Mouse (Mus musculus): ENCODE measurements around the gene Hoxb4. TPM values are rescaled to one million over a fixed set of nuclear protein-coding genes. Genes with fewer than 3 reads are reported as not detected.

Hoxb4 gene
- polyA plus RNA-seq, 1 experiment: 1.5 TPM

DNA sequence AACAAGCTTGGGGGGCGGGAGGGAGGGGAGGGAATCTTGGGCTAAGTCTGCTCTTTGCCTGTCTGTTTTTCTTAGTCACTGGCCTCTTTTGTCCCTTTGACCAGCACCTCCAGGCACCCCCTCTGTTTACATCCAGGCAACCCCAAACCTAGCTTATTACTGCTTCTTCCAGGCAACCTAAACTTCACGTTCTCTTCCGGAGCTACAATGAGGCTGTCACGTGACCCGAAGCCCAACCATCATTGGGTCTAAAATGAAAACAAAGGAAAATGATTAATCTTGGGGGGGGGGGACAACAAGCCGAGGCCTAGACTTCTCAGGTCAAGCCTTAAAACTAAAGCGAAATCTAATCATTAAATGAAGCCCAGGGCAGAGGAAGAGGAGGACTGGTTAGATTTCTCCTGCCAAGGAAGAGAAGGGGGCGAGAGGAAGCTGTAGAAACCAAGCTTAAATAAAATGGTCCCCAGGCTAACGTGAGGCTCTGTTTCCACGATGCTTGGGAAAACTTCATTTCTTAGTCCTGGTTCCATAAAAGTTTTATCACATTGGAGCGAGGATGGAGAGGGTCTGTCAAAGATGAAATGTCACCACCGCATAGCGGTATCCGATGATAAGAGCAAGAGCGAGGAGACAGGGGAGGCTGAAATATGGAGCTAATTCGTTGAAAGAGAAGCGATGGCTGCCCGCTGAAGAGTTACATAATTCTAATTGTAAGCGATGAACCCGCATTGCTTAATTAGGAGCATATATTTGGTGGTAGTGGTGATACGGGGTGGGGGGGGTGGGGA lies 30.3 kb downstream of the Hoxb4 start:
- no peak overlapping the region for H3K4me3 ChIP-seq (ENCODE audit: control insufficient read depth, insufficient read depth, low read length)
- no peak overlapping the region for H3K27ac ChIP-seq (ENCODE audit: control insufficient read depth, insufficient read depth, low read length)
- 75% methylated on average over 21 of the region's 21 CpGs for WGBS
- peaks cover 20% of the 10 kb centered on the region for H3K27me3 ChIP-seq (ENCODE audit: control insufficient read depth, insufficient read depth, low read length)
- DNase-seq: no peak
- TF ChIP-seq CTCF (IDR thresholded peaks at IDR 0.05; ENCODE audit: borderline replicate concordance, control insufficient read depth, extremely low read depth, insufficient read depth, low read length, poor library complexity): no peak
- no peak for TF ChIP-seq POLR2A (IDR thresholded peaks at IDR 0.05; ENCODE audit: control insufficient read depth, extremely low read depth, insufficient read depth, low read length, poor library complexity)
- H3K4me1 ChIP-seq (replicated peaks; ENCODE audit: control insufficient read depth, insufficient read depth, low read length): no peaks in the 10 kb centered on the region
- H3K36me3 ChIP-seq (ENCODE audit: control insufficient read depth, insufficient read depth, low read length): no peaks in the 10 kb centered on the region

GRCm38 (mm10) chr11:96348988-96349387 lies 30.9 kb downstream of the Hoxb4 start:
- peaks cover 20% of the 10 kb centered on the region for H3K27me3 ChIP-seq (ENCODE audit: control insufficient read depth, insufficient read depth, low read length)
- no peak for DNase-seq
- 94% methylated on average over 3 of the region's 3 CpGs for WGBS
- H3K27ac ChIP-seq (ENCODE audit: control insufficient read depth, insufficient read depth, low read length): no peak overlapping the region
- H3K36me3 ChIP-seq (ENCODE audit: control insufficient read depth, insufficient read depth, low read length): no peaks in the 10 kb centered on the region
- TF ChIP-seq POLR2A (IDR thresholded peaks at IDR 0.05; ENCODE audit: control insufficient read depth, extremely low read depth, insufficient read depth, low read length, poor library complexity) (no peak), CTCF (IDR thresholded peaks at IDR 0.05; ENCODE audit: borderline replicate concordance, control insufficient read depth, extremely low read depth, insufficient read depth, low read length, poor library complexity) (no peak)
- H3K4me3 ChIP-seq (ENCODE audit: control insufficient read depth, insufficient read depth, low read length): no peak overlapping the region
- no peaks in the 10 kb centered on the region for H3K4me1 ChIP-seq (replicated peaks; ENCODE audit: control insufficient read depth, insufficient read depth, low read length)

DNA sequence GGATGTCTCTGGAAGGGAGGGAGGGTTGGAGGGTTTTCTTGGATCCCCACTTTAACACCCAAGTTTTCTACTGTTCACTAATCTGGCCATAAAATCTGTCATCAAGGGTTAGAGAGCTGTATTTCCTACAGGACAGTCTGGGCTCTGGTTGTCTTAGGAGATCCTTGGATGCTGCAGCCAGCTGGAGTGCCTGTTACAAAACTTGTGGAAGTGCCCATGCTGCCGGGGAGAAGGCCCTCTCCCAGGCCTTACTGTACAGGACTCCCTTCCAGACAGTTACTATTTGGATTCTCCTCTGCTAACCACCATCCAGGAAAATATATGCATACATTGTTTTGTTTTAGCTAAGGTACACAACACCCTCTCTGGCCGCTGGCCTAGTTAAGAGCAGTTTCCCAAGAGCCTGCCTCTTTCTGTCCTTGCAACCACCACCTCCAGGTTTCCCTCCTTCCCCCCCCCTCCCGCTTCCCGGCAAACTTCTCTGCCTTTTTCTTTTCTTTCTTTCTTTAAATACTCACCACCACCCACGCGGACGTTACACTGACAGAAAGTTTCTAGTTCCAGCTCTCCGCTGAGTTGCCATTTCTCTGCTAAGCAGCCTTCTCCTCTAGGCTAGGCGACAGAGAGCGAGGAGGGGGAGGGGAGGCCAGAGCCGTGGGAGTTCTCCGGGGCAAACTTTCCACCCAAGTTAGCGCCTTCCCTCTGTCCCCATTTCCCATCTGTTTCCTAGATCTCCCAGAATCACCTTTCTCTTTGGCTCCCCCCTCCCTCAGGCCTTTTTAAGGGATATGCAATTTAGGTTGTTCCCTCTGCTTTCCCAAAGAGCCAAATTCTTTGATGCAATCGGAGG lies 31.6 kb downstream of the Hoxb4 start:
- Histone ChIP-seq H3K27ac (ENCODE audit: control insufficient read depth, insufficient read depth, low read length) (no peak overlapping the region), H3K36me3 (ENCODE audit: control insufficient read depth, insufficient read depth, low read length) (no peaks in the 10 kb centered on the region), H3K4me3 (ENCODE audit: control insufficient read depth, insufficient read depth, low read length) (no peak overlapping the region), H3K4me1 (replicated peaks; ENCODE audit: control insufficient read depth, insufficient read depth, low read length) (no peaks in the 10 kb centered on the region), H3K27me3 (ENCODE audit: control insufficient read depth, insufficient read depth, low read length) (peaks cover 25% of the 10 kb centered on the region)
- TF ChIP-seq CTCF (IDR thresholded peaks at IDR 0.05; ENCODE audit: borderline replicate concordance, control insufficient read depth, extremely low read depth, insufficient read depth, low read length, poor library complexity): no peak
- no peak for TF ChIP-seq POLR2A (IDR thresholded peaks at IDR 0.05; ENCODE audit: control insufficient read depth, extremely low read depth, insufficient read depth, low read length, poor library complexity)
- no peak for DNase-seq
- 82% methylated on average over 14 of the region's 14 CpGs for WGBS

- Histone ChIP-seq H3K36me3 (ENCODE audit: control insufficient read depth, insufficient read depth, low read length) (no peaks in the 10 kb centered on the region), H3K4me3 (ENCODE audit: control insufficient read depth, insufficient read depth, low read length) (no peak within 1 kb of the TSS), H3K27ac (ENCODE audit: control insufficient read depth, insufficient read depth, low read length) (no peak within 1 kb of the TSS), H3K27me3 (ENCODE audit: control insufficient read depth, insufficient read depth, low read length) (peaks cover 28% of the 10 kb centered on the region), H3K4me1 (replicated peaks; ENCODE audit: control insufficient read depth, insufficient read depth, low read length) (no peaks in the 10 kb centered on the region)
- TF ChIP-seq CTCF (IDR thresholded peaks at IDR 0.05; ENCODE audit: borderline replicate concordance, control insufficient read depth, extremely low read depth, insufficient read depth, low read length, poor library complexity) (no peak), POLR2A (IDR thresholded peaks at IDR 0.05; ENCODE audit: control insufficient read depth, extremely low read depth, insufficient read depth, low read length, poor library complexity) (no peak)
- DNase-seq: no peak
- WGBS: 81% methylated on average over 2 of the region's 2 CpGs
Observed at GRCm38 (mm10) chr11:96350341-96350624, 32.2 kb downstream of the Hoxb4 start, which contains the start of gene Hoxb2. Hoxb2 (plus strand) TSS chr11:96350525.

DNA sequence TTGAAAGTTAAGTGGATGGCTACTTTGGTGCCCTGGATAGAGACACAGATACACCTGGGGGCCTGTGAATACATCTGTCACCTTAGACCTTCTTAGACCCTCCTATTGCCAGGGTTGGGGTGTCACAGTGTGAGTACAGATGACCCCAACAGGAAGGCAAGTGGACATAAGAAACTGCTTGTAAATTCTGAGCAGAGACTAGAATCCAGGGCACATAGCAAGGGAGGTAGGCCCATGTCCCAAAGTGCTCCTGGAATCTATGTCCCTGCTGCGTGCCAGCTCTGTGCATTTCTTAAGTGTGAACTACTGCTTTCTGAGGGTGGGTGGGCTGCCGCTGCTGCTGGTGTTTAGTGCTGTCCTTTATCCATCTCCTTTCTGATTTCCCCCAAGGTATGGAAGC lies 32.7 kb downstream of the Hoxb4 start:
- Histone ChIP-seq H3K27me3 (ENCODE audit: control insufficient read depth, insufficient read depth, low read length) (peaks cover 28% of the 10 kb centered on the region), H3K4me1 (replicated peaks; ENCODE audit: control insufficient read depth, insufficient read depth, low read length) (no peaks in the 10 kb centered on the region), H3K27ac (ENCODE audit: control insufficient read depth, insufficient read depth, low read length) (no peak overlapping the region), H3K4me3 (ENCODE audit: control insufficient read depth, insufficient read depth, low read length) (no peak overlapping the region), H3K36me3 (ENCODE audit: control insufficient read depth, insufficient read depth, low read length) (no peaks in the 10 kb centered on the region)
- TF ChIP-seq POLR2A (IDR thresholded peaks at IDR 0.05; ENCODE audit: control insufficient read depth, extremely low read depth, insufficient read depth, low read length, poor library complexity) (no peak), CTCF (IDR thresholded peaks at IDR 0.05; ENCODE audit: borderline replicate concordance, control insufficient read depth, extremely low read depth, insufficient read depth, low read length, poor library complexity) (no peak)
- 95% methylated on average over 2 of the region's 2 CpGs for WGBS
- no peak for DNase-seq

- no peak overlapping the region for H3K4me3 ChIP-seq (ENCODE audit: control insufficient read depth, insufficient read depth, low read length)
- no peaks in the 10 kb centered on the region for H3K36me3 ChIP-seq (ENCODE audit: control insufficient read depth, insufficient read depth, low read length)
- H3K27ac ChIP-seq (ENCODE audit: control insufficient read depth, insufficient read depth, low read length): no peak overlapping the region
- peaks cover 28% of the 10 kb centered on the region for H3K27me3 ChIP-seq (ENCODE audit: control insufficient read depth, insufficient read depth, low read length)
- 57% methylated on average over 11 of the region's 11 CpGs for WGBS
- H3K4me1 ChIP-seq (replicated peaks; ENCODE audit: control insufficient read depth, insufficient read depth, low read length): no peaks in the 10 kb centered on the region
- TF ChIP-seq POLR2A (IDR thresholded peaks at IDR 0.05; ENCODE audit: control insufficient read depth, extremely low read depth, insufficient read depth, low read length, poor library complexity): no peak
- no peak for TF ChIP-seq CTCF (IDR thresholded peaks at IDR 0.05; ENCODE audit: borderline replicate concordance, control insufficient read depth, extremely low read depth, insufficient read depth, low read length, poor library complexity)
- no peak for DNase-seq
Observed at GRCm38 (mm10) chr11:96351312-96351711, 33.2 kb downstream of the Hoxb4 start.
